Mouse (Mus musculus) embryonic fibroblast, embryonic 13.5 days (primary cell): ENCODE results near the gene Ncoa7.

ENCODE experiments used
- CTCF ChIP-seq: IDR thresholded peaks from 2 replicates; pipeline ENCODE4 v1.5.1; 2011; ENCODE audit warnings: mild to moderate bottlenecking, control low read depth, low read length, moderate library complexity, borderline replicate concordance; ENCODE audit not compliant: insufficient read depth
- POLR2A ChIP-seq: IDR thresholded peaks from 2 replicates; pipeline ENCODE4 v1.6.1; 2011; ENCODE audit warnings: low read depth, mild to moderate bottlenecking, control low read depth, low read length, moderate library complexity

DNA sequence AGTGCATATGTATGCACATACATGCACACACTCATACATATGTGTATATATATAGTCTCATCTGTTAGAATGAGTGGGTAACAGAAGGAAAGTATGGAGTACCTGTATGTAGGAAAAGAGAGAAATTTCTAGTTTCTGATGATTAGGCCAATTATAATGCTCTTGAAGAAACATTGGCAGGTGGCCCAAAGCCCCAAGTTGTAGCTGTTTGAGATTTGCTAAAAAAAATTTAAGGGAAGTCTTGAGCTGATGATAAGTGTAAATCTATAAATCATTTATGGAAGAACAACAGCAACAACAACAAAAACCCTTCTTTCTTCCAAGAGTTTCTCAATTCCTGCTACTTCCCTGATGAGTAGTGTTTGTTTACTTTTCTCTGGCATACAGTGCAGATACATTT is 173.1 kb downstream of the Ncoa7 start:
- TF ChIP-seq CTCF (no peak), POLR2A (no peak)
